Mouse (Mus musculus): Measurements from ENCODE around the gene A630001G21Rik. TPM values are rescaled to one million over a fixed set of nuclear protein-coding genes. Genes with fewer than 3 reads are reported as not detected.
A peak's percentile ranks its signal among the peaks of the same experiment; 100 is the strongest.

A630001G21Rik gene
- polyA plus RNA-seq, 1 experiment from 2014 or later: 2.2 TPM

DNA sequence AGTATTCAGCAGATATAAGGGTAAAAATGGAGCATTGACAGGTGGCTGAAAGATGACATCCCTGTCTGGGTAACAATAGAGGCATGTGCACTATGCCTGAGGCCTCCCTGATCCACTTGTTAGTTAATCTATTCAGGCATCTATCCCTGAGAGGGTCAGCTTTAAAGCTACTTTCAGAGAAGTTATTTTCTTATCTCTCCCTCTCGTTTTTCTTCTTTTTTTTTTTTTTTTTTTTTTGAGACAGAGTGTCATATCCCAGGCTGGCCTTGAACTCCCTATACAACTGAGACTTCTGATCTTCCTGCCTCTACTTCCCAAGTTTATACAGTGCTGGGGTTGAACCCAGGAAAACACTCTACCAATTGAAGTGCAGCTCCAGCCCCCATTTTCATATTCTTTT is 10.7 kb downstream of the A630001G21Rik start:
- no peak for ATAC-seq (ENCODE audit: insufficient number of reproducible peaks, insufficient read depth, low FRiP score, low TSS enrichment, low read depth)
- Histone ChIP-seq H3K36me3 (no peaks in the 10 kb centered on the region), H3K4me3 (no peak overlapping the region), H3K4me1 (no peaks in the 10 kb centered on the region), H3K4me2 (no peak overlapping the region), H3K9me3 (no peaks in the 10 kb centered on the region), H3K9ac (no peak overlapping the region), H3K27me3 (no peaks in the 10 kb centered on the region), H3K27ac (no peak overlapping the region)
- 78% methylated on average over 1 of the region's 1 CpGs for WGBS

DNA sequence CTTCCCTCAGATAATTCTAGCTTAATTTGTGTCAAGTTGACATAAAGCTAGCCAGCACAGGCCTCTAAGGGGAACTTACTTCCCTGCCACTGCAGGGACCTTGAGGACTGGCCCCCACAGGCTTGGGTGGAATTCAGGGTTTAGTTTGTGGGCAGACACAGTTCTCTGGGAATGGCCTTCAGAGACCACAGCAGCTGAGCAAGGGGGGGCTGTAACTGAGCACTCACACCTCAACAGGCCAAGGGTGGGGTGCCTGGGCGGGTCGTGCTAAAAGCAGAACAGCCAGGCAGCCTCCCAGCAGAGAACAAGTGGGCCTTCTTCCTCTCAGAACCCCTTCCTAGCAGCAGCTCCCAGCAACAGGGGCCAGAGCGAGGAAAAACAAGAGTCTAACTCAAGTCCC is 12.3 kb downstream of the A630001G21Rik start:
- Histone ChIP-seq H3K4me1 (no peaks in the 10 kb centered on the region), H3K9ac (no peak overlapping the region), H3K36me3 (no peaks in the 10 kb centered on the region), H3K4me3 (no peak overlapping the region), H3K4me2 (no peak overlapping the region), H3K27ac (no peak overlapping the region), H3K9me3 (no peaks in the 10 kb centered on the region), H3K27me3 (no peaks in the 10 kb centered on the region)
- peak; percentile 26; the same call in 1 of the 2 replicates for ATAC-seq (ENCODE audit: insufficient number of reproducible peaks, insufficient read depth, low FRiP score, low TSS enrichment, low read depth)
- 78% methylated on average over 3 of the region's 3 CpGs for WGBS

DNA sequence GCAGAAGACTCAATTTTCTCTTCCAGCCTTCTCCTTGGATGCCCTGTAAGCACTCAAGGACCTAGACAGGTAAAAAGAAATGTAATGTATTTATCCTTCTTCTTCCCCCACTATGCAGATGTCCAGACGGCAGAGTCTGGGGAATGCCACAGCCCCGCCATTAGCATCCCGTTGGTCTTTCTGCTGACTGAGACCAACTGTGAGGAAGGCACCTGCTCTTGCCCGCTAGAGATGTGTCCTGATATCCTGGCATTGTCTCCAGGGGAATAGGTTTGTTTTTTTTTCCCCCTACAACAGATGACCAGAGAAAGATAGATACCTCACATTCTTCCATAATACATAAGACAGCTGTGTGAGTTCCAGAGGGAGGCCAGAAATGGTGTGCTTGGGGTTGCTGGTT is 14.2 kb downstream of the A630001G21Rik start:
- no peak overlapping the region for H3K4me2 ChIP-seq
- no peak for ATAC-seq (ENCODE audit: insufficient number of reproducible peaks, insufficient read depth, low FRiP score, low TSS enrichment, low read depth)
- no peak overlapping the region for H3K4me3 ChIP-seq
- no peaks in the 10 kb centered on the region for H3K36me3 ChIP-seq
- H3K27me3 ChIP-seq: no peaks in the 10 kb centered on the region
- H3K9ac ChIP-seq: no peak overlapping the region
- H3K4me1 ChIP-seq: no peaks in the 10 kb centered on the region
- WGBS: 72% methylated on average over 4 of the region's 4 CpGs
- no peaks in the 10 kb centered on the region for H3K9me3 ChIP-seq
- H3K27ac ChIP-seq: no peak overlapping the region

DNA sequence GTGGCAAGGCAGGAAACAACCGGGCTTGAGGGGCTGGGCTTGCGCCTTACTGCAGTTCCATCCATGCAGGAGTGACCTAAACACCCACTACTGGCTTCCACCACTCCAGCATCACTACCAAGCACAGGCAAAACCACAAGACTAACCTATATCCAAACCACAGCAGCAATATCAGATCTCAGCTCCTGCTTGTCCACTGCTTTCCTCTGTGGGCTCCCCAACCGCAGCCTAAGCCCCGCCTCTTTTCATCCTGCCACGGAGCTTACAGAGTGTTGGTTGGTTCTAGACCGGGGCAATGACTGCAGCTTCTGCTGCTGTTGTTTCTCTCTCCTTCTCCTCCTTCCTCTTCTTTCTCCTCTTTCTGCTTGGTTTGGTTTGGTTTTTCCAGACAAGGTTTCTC is 15.1 kb downstream of the A630001G21Rik start:
- Histone ChIP-seq H3K9ac (no peak overlapping the region), H3K27me3 (no peaks in the 10 kb centered on the region), H3K4me1 (no peaks in the 10 kb centered on the region), H3K36me3 (no peaks in the 10 kb centered on the region), H3K9me3 (no peaks in the 10 kb centered on the region), H3K4me3 (no peak overlapping the region), H3K27ac (no peak overlapping the region), H3K4me2 (no peak overlapping the region)
- no peak for ATAC-seq (ENCODE audit: insufficient number of reproducible peaks, insufficient read depth, low FRiP score, low TSS enrichment, low read depth)
- 75% methylated on average over 6 of the region's 6 CpGs for WGBS

DNA sequence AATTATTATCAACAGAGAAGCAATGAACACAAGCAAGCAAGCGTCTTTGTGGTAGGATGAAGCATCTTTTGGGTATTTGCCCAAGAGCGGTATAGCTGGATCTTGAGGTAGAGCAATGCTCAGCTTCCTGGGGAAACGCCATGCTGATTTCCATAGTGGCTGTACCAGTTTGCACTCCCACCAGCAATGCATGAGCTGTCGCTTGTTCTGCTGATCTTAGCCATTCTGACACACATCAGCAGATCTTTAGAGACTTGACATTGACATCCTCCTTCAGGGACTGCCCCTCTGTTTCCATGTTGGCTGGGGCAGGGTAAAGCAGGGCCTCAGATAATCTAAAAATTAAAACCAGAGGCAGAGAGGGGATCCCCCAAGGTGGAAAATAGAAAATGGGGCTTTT is 16.8 kb downstream of the A630001G21Rik start:
- Histone ChIP-seq H3K9me3 (no peaks in the 10 kb centered on the region), H3K27ac (no peak overlapping the region), H3K4me1 (no peaks in the 10 kb centered on the region), H3K36me3 (no peaks in the 10 kb centered on the region), H3K4me2 (no peak overlapping the region), H3K27me3 (no peaks in the 10 kb centered on the region), H3K4me3 (no peak overlapping the region), H3K9ac (no peak overlapping the region)
- no peak for ATAC-seq (ENCODE audit: insufficient number of reproducible peaks, insufficient read depth, low FRiP score, low TSS enrichment, low read depth)
- WGBS: 78% methylated on average over 4 of the region's 4 CpGs

DNA sequence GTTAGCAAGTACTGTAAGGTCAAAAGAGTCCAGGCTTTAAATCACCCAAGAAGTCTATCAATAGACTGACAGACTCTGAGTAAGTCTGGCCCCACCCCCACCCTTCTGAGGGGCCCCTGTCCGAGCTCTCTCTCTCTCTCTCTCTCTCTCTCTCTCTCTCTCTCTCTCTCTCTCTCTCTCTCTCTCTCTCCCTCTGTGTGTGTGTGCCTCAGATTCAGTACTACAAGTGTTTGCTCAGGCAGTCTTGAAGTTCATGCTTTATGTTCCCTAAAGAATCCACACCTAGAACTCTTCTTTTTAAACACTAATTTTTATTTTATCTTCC is 19.5 kb downstream of the A630001G21Rik start:
- H3K36me3 ChIP-seq: no peaks in the 10 kb centered on the region
- no peaks in the 10 kb centered on the region for H3K9me3 ChIP-seq
- ATAC-seq (ENCODE audit: insufficient number of reproducible peaks, insufficient read depth, low FRiP score, low TSS enrichment, low read depth): no peak
- H3K9ac ChIP-seq: no peak overlapping the region
- H3K4me1 ChIP-seq: no peaks in the 10 kb centered on the region
- peak overlapping the region; percentile 39; the same call in 1 of the 2 replicates for H3K27ac ChIP-seq
- H3K4me3 ChIP-seq: no peak overlapping the region
- WGBS: 9% methylated on average over 1 of the region's 1 CpGs
- H3K27me3 ChIP-seq: no peaks in the 10 kb centered on the region
- H3K4me2 ChIP-seq: no peak overlapping the region

DNA sequence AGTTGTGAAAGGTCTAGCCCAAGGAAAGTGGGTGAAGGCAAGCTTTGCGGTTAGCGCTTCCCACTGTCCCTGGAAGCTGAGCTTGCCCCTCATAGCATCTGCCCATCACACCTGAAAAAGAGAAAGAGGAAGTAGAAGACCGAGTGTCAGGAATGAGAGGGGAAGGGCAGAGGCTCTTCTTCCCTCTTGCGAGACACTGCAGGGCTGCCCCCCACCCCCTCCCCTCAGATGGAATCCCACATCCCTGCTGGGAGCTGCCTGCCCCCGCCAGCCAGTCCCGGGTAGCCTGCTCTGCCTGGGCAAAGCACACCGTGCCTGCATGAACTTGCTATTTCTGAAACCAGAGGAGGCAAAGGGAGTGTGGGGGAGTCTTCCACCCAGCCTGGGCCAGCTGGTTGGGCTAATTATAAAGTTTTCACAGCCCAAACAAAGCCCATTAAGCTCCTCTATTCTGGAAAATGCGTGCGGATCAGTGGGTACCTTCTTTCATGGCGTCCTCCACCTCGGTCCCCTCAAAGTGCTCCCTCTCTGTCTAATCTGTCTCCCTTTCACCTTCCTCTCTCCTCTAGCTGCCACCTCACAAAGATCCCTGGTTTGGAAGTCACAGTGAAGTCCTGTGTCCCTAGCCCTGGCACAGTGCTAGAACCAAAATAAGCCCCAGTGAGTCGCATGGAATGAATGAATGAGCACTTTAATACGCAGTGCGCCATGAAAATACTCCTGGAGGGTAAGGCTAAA is 20.0 kb downstream of the A630001G21Rik start:
- no peaks in the 10 kb centered on the region for H3K36me3 ChIP-seq
- ATAC-seq (ENCODE audit: insufficient number of reproducible peaks, insufficient read depth, low FRiP score, low TSS enrichment, low read depth): peak; percentile 75; the same call in 1 of the 2 replicates
- peak overlapping the region; percentile 39 for H3K27ac ChIP-seq
- no peaks in the 10 kb centered on the region for H3K9me3 ChIP-seq
- H3K4me1 ChIP-seq: no peaks in the 10 kb centered on the region
- no peak overlapping the region for H3K4me3 ChIP-seq
- WGBS: 25% methylated on average over 14 of the region's 14 CpGs
- 0 out of 2 replicates have a peak overlapping the region, but pooled peaks have one; percentile 36 for H3K9ac ChIP-seq
- H3K27me3 ChIP-seq: no peaks in the 10 kb centered on the region
- H3K4me2 ChIP-seq: peak overlapping the region; percentile 26

DNA sequence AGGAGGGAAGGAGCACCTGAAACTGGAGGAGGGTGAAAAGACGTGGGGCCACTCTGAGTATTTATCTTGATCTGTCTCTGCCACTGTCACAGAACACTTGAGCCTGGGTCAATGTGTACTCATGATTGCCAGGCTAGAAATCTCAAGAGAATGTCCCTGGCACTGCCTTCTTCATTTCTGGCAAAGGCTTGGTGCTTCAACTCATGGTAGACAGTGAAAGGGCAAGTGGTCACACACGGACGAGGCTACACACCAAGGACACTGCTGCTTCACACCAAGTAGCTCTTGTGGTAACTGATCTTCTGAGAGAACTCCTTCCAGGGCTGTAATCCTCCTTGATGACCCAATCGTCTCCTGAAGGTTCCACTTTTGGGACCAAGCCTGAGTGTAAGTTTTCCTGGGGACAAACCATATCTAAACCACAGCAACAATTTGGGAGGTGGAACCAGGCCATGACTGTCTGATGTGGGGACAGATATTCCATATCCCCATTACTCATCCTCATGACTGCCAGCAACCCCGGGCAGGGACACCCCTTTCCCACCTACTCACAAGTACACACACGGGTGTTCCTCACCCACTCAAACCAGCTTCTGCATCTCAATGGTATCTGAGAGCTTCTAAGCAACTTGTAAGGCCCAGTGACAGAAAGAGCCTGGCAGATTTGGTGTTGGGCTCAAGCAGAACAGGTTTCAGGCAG is 20.8 kb downstream of the A630001G21Rik start:
- Histone ChIP-seq H3K27me3 (no peaks in the 10 kb centered on the region), H3K36me3 (no peaks in the 10 kb centered on the region), H3K4me2 (peak overlapping the region; percentile 26; the same call in 1 of the 2 replicates), H3K9ac (no peak overlapping the region), H3K9me3 (no peaks in the 10 kb centered on the region), H3K4me1 (no peaks in the 10 kb centered on the region), H3K4me3 (no peak overlapping the region), H3K27ac (no peak overlapping the region; the same call in 1 of the 2 replicates)
- ATAC-seq (ENCODE audit: insufficient number of reproducible peaks, insufficient read depth, low FRiP score, low TSS enrichment, low read depth): no peak
- WGBS: 71% methylated on average over 6 of the region's 6 CpGs

DNA sequence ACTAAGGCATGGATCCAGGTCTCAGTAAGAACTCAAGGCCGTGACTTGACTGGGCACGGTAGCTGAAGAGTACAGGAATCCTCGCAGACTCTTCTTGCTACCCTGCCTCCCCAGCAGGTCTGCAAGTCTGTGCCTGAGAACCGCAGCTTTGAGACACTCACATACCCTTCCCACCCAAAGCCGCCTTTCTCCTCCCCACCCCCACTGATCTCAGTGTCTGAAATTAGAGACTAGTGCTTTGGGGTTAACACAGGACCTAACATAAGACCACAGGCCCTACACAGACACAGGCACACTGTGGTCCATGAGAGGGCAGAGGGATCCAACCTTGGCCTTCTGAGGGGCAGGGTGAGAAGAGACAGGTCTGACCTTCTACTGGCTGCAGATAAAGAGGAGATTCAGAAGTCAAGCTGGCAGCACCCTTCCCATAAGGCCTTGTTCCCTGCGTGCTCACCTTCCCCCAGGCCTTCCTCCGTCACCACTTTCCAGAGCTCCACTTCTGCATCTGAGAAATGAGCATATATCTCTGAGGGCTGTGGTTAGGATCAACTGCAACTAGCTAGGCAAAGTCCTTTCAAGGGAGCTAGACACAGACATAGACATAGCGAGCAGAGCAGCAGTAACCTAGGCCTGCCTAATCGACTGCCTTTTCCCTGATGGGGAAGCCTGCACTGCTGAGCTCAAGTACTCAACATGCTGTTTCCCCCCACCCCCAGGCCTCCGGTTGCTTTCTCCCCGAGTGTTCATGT is 26.3 kb downstream of the A630001G21Rik start:
- Histone ChIP-seq H3K27ac (peak overlapping the region; percentile 78), H3K27me3 (no peaks in the 10 kb centered on the region), H3K4me2 (no peak overlapping the region), H3K36me3 (no peaks in the 10 kb centered on the region), H3K4me3 (no peak overlapping the region), H3K9me3 (no peaks in the 10 kb centered on the region), H3K4me1 (peaks cover 11% of the 10 kb centered on the region), H3K9ac (peak overlapping the region; percentile 32; the same call in 1 of the 2 replicates)
- peak; percentile 28; the same call in 1 of the 2 replicates for ATAC-seq (ENCODE audit: insufficient number of reproducible peaks, insufficient read depth, low FRiP score, low TSS enrichment, low read depth)
- WGBS: 71% methylated on average over 11 of the region's 11 CpGs

DNA sequence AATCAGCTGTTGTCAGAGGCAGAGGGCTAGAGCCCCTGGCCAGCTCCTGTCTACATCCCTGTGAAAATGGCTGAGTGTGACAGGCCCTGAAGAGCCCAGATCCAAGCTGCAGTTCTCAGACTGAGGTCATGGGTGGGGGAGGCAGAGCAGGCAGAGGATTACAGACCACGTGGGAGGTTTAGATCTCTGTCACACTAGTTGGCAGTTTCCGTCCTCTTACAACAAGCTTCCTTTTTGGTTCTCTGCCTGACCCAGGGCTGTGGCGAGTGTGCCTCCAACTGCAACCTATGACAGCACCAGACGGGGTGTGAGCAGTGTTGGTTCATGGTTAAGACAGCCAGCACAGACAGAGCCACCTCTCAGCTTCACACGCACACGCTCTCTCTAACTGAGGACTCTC is 26.9 kb downstream of the A630001G21Rik start:
- H3K27ac ChIP-seq: peak overlapping the region; percentile 78
- no peaks in the 10 kb centered on the region for H3K9me3 ChIP-seq
- H3K9ac ChIP-seq: peak overlapping the region; percentile 32; the same call in 1 of the 2 replicates
- H3K4me3 ChIP-seq: no peak overlapping the region
- H3K36me3 ChIP-seq: no peaks in the 10 kb centered on the region
- 46% methylated on average over 6 of the region's 6 CpGs for WGBS
- peaks cover 11% of the 10 kb centered on the region for H3K4me1 ChIP-seq
- ATAC-seq (ENCODE audit: insufficient number of reproducible peaks, insufficient read depth, low FRiP score, low TSS enrichment, low read depth): 0 out of 2 replicates have a peak, but pooled peaks have one; percentile 23
- no peak overlapping the region for H3K4me2 ChIP-seq
- H3K27me3 ChIP-seq: no peaks in the 10 kb centered on the region

DNA sequence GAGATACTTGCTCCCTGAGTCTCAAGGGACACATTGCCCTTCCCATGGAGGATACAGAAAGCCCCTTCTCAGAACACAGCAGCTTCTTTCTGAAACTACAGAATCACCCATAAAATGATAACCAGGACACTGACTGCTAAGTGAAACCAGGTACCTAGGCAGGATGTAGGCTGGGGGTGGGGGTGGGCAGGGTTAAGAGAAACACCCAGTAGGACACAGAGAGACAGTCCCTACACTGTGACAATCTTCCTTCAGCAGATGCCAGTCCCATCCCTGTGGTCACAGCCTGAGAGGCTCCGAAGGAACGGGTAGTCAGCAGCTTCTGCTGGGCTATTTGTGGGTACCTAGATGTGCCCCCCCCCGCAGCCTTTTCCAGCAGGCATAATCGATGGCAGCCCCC is 27.8 kb downstream of the A630001G21Rik start:
- no peaks in the 10 kb centered on the region for H3K27me3 ChIP-seq
- H3K4me2 ChIP-seq: no peak overlapping the region
- 79% methylated on average over 4 of the region's 4 CpGs for WGBS
- H3K36me3 ChIP-seq: no peaks in the 10 kb centered on the region
- H3K27ac ChIP-seq: no peak overlapping the region
- peaks cover 11% of the 10 kb centered on the region for H3K4me1 ChIP-seq
- no peak overlapping the region for H3K4me3 ChIP-seq
- no peak overlapping the region for H3K9ac ChIP-seq
- no peak for ATAC-seq (ENCODE audit: insufficient number of reproducible peaks, insufficient read depth, low FRiP score, low TSS enrichment, low read depth)
- H3K9me3 ChIP-seq: no peaks in the 10 kb centered on the region
